Mouse (Mus musculus): ENCODE results near the gene Nop56. TPM values are rescaled to one million over a fixed set of nuclear protein-coding genes. Genes with fewer than 3 reads are reported as not detected.
A peak's percentile ranks its signal among the peaks of the same experiment; 100 is the strongest.

The Nop56 gene
- polyA plus RNA-seq, 1 experiment from 2014 or later = 178 TPM

DNA sequence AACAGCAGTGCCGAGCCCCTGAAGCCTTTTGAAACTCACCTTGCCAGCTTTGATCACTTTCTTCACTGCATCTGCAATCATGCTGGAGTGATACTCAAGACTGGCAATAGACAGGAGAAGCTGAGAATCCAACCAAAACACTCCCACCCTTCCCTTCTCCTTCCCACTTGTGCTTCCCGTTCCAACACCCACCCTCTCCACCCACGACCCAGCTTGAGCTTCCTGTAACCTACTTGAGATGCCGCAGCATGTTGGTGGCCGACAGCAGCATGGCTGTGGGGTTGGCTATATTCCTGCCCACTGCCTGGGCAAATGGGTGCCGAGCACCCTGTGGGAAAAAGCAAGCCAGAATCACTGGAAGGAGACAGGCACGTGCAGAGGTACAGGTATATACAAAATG, 6.0 kb downstream of the Nop56 start:
- no peak overlapping the region for H3K4me3 ChIP-seq (replicated peaks; ENCODE audit: low read depth, low read length)
- no peak overlapping the region for H3K27ac ChIP-seq
- H3K4me2 ChIP-seq (ENCODE audit: low read length) = no peak overlapping the region
- ATAC-seq (replicated peaks; ENCODE audit: low FRiP score, low read depth) (no peak), DNase-seq (ENCODE audit: low spot score) (no peak)
- WGBS = 49% methylated on average over 7 of the region's 7 CpGs
- H3K27me3 ChIP-seq (ENCODE audit: insufficient read depth, low read length) = no peaks in the 10 kb centered on the region
- no peaks in the 10 kb centered on the region for H3K9me3 ChIP-seq (replicated peaks; ENCODE audit: low read length)
- H3K4me1 ChIP-seq (replicated peaks; ENCODE audit: insufficient read depth, low read length) = peaks cover 8% of the 10 kb centered on the region; the same call in 1 of the 2 replicates
- H3K9ac ChIP-seq (ENCODE audit: low read depth, low read length) = no peak overlapping the region
- peaks cover 47% of the 10 kb centered on the region for H3K36me3 ChIP-seq (ENCODE audit: insufficient read depth, low read length)
- TF ChIP-seq CTCF (IDR thresholded peaks at IDR 0.05; ENCODE audit: low read depth) = no peak

DNA sequence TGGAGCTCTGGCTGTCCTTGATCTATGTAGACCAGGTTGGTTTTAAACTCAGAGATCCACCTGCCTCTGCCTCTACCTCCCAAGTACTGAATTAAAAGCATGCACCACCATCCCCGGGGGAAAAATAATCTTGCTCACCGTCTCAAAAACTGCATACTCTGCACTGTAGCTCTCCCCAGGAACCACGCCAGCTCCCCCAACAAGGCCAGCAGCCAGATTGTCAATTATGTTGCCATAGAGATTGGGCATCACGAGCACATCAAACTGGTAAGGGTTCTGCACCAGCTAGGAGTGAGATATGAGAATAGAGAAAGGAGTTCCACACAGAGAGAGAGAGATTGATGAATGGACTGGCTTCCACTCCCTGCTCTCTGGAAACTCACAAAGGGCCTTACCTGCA, 6.6 kb downstream of the Nop56 start:
- no peak overlapping the region for H3K4me2 ChIP-seq (ENCODE audit: low read length)
- no peak for TF ChIP-seq CTCF (IDR thresholded peaks at IDR 0.05; ENCODE audit: low read depth)
- no peak overlapping the region for H3K9ac ChIP-seq (ENCODE audit: low read depth, low read length)
- H3K27ac ChIP-seq = no peak overlapping the region
- 74% methylated on average over 4 of the region's 4 CpGs for WGBS
- ATAC-seq (replicated peaks; ENCODE audit: low FRiP score, low read depth) = no peak
- H3K36me3 ChIP-seq (ENCODE audit: insufficient read depth, low read length) = peaks cover 47% of the 10 kb centered on the region
- no peaks in the 10 kb centered on the region for H3K27me3 ChIP-seq (ENCODE audit: insufficient read depth, low read length)
- H3K4me3 ChIP-seq (replicated peaks; ENCODE audit: low read depth, low read length) = no peak overlapping the region
- H3K4me1 ChIP-seq (replicated peaks; ENCODE audit: insufficient read depth, low read length) = peaks cover 8% of the 10 kb centered on the region; the same call in 1 of the 2 replicates
- no peaks in the 10 kb centered on the region for H3K9me3 ChIP-seq (replicated peaks; ENCODE audit: low read length)
- no peak for DNase-seq (ENCODE audit: low spot score)

DNA sequence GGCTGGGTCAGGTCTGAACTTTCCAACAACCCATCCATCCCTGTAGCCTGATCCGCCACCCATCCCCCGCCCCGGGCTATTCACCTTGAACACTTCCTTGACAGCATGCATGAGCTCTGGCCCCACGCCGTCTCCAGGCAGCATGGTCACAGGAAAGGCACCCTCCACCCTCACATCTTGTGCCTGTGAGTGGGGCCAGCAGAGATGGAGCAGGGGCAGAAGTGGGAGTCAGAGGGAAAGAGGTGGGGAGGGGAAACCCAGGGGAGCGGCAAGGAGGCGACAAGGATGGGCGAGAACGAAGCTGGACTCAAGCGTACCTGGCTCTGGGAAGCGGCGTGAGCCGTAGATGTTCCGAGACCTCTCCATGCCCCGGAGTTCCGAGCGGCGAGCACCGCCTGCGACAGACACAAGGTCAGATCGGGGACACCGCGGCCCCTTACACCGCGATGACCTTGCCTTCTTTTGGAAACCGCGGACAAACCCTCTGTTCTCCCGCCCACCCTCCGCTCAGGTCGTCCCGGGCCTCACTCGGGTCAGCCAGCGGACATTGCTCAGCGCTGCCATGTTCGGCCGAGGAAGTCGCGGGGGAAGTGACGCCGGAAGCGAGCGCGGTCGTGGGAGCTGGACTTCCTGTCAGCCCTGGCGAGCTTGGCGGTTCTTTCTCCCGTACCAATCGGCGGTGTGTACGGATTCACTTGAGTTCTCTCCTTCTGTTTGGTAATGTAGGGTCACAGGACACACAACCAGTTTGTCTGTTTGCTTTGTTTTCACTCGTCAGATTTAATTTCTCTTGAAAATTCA, 9.8 kb downstream of the Nop56 start, which contains the start of gene Idh3b:
Gene Idh3b, minus strand, starts transcription at position 694 of the 801 bp plus-strand sequence.
- Histone ChIP-seq H3K4me2 (ENCODE audit: low read length) (peak within 1 kb of the TSS; percentile 87), H3K36me3 (ENCODE audit: insufficient read depth, low read length) (peaks cover 25% of the 10 kb centered on the region), H3K27ac (peak within 1 kb of the TSS; percentile 88), H3K27me3 (ENCODE audit: insufficient read depth, low read length) (no peaks in the 10 kb centered on the region), H3K4me1 (replicated peaks; ENCODE audit: insufficient read depth, low read length) (peaks cover 8% of the 10 kb centered on the region; the same call in 1 of the 2 replicates), H3K4me3 (replicated peaks; ENCODE audit: low read depth, low read length) (peak within 1 kb of the TSS; percentile 85), H3K9me3 (replicated peaks; ENCODE audit: low read length) (no peaks in the 10 kb centered on the region), H3K9ac (ENCODE audit: low read depth, low read length) (peak within 1 kb of the TSS; percentile 90)
- no peak for TF ChIP-seq CTCF (IDR thresholded peaks at IDR 0.05; ENCODE audit: low read depth)
- ATAC-seq (replicated peaks; ENCODE audit: low FRiP score, low read depth) = peak; percentile 79
- DNase-seq (ENCODE audit: low spot score) = peak; percentile 94
- WGBS = under 1% methylated on average over 51 of the region's 51 CpGs

DNA sequence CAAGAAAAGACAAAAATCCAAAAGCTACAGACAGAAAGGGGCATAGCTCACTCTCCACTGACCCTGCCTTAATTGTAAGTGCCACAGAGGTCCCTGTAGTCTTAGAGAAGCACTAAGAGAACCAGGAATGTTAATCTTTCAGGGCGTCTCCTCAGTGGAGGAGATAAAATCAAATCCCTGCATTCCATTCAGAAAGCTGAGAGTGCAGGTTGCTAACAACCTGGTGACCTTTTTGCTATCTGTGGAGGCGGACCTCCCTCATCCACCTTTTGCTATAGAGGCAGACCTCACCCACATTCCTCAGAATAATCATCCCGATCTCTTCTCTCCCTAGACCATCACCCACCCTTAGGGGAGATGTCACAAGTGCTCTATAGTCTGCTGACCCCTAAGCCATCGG, 14.9 kb downstream of the Nop56 start:
- Histone ChIP-seq H3K4me3 (replicated peaks; ENCODE audit: low read depth, low read length) (no peak overlapping the region), H3K9ac (ENCODE audit: low read depth, low read length) (no peak overlapping the region), H3K27me3 (ENCODE audit: insufficient read depth, low read length) (no peaks in the 10 kb centered on the region), H3K36me3 (ENCODE audit: insufficient read depth, low read length) (no peaks in the 10 kb centered on the region), H3K4me2 (ENCODE audit: low read length) (no peak overlapping the region), H3K27ac (no peak overlapping the region), H3K9me3 (replicated peaks; ENCODE audit: low read length) (no peaks in the 10 kb centered on the region), H3K4me1 (replicated peaks; ENCODE audit: insufficient read depth, low read length) (no peaks in the 10 kb centered on the region; the same call in 1 of the 2 replicates)
- 61% methylated on average over 4 of the region's 4 CpGs for WGBS
- DNase-seq (ENCODE audit: low spot score) (no peak), ATAC-seq (replicated peaks; ENCODE audit: low FRiP score, low read depth) (no peak)
- TF ChIP-seq CTCF (IDR thresholded peaks at IDR 0.05; ENCODE audit: low read depth) = no peak

DNA sequence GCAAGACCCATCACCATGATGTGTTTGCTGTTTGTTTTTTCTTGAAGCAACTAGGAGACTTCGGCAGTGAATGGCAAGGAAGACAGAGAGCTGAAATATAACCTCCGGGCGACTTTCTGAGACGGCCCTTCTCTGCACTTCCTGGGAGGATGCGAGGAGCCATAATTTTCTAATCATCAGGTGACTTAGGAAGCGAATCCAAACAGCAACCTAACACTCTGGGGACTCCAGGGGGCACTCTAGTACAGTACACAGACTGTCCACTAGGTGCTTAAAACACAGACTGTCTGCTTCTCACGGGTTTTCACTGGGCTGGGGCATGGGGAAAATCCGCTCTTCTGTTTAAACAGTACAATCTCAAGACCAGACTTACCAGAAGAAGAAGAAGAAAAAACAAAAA, 17.2 kb downstream of the Nop56 start:
- H3K9ac ChIP-seq (ENCODE audit: low read depth, low read length) = no peak overlapping the region
- no peaks in the 10 kb centered on the region for H3K36me3 ChIP-seq (ENCODE audit: insufficient read depth, low read length)
- no peak overlapping the region for H3K4me3 ChIP-seq (replicated peaks; ENCODE audit: low read depth, low read length)
- H3K27ac ChIP-seq = no peak overlapping the region
- H3K27me3 ChIP-seq (ENCODE audit: insufficient read depth, low read length) = no peaks in the 10 kb centered on the region
- DNase-seq (ENCODE audit: low spot score) (peak; percentile 93), ATAC-seq (replicated peaks; ENCODE audit: low FRiP score, low read depth) (peak; percentile 40)
- no peak overlapping the region for H3K4me2 ChIP-seq (ENCODE audit: low read length)
- H3K9me3 ChIP-seq (replicated peaks; ENCODE audit: low read length) = no peaks in the 10 kb centered on the region
- H3K4me1 ChIP-seq (replicated peaks; ENCODE audit: insufficient read depth, low read length) = peaks cover 8% of the 10 kb centered on the region; the same call in 1 of the 2 replicates
- WGBS = 4% methylated on average over 8 of the region's 8 CpGs
- TF ChIP-seq CTCF (IDR thresholded peaks at IDR 0.05; ENCODE audit: low read depth) = peak; percentile 90

DNA sequence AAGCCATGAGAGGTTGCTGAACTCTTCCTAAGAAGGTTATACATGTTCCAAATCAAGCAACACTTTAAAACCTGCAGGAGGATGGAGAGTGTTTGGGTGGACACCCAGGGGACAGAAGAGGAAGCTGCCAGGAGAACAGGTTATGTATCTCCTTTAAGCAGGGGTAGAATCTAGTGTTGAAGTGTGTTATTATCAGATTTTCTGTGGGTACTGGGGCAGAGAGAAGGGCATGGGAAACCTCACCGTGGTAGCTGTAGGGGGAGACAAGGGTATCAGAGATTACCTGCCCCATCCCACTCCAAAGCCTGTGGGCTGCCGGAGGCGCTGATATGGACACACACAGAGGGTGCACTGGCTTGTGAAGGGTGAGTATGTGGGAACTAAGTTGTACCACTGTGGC, 18.8 kb downstream of the Nop56 start:
- Histone ChIP-seq H3K27me3 (ENCODE audit: insufficient read depth, low read length) (no peaks in the 10 kb centered on the region), H3K4me1 (replicated peaks; ENCODE audit: insufficient read depth, low read length) (peaks cover 8% of the 10 kb centered on the region; the same call in 1 of the 2 replicates), H3K4me3 (replicated peaks; ENCODE audit: low read depth, low read length) (no peak overlapping the region), H3K36me3 (ENCODE audit: insufficient read depth, low read length) (no peaks in the 10 kb centered on the region), H3K27ac (no peak overlapping the region), H3K4me2 (ENCODE audit: low read length) (no peak overlapping the region), H3K9me3 (replicated peaks; ENCODE audit: low read length) (no peaks in the 10 kb centered on the region), H3K9ac (ENCODE audit: low read depth, low read length) (no peak overlapping the region)
- DNase-seq (ENCODE audit: low spot score) (no peak), ATAC-seq (replicated peaks; ENCODE audit: low FRiP score, low read depth) (no peak)
- TF ChIP-seq CTCF (IDR thresholded peaks at IDR 0.05; ENCODE audit: low read depth) = no peak
- WGBS = 32% methylated on average over 3 of the region's 3 CpGs
